ENCODE assay signal across 17 mouse cellular contexts in genomic region chr14:124576571-124576970, GRCm38 (mm10).
"Had no signal": no experiment of that assay in that cellular context is flagged by ENCODE, and none has a peak within 500 bp of the region (broad histone marks: within the 10 kb centered on the region; RNA-seq: fewer than 3 reads in every experiment).

No protein-coding gene starts in this region.

- H3K4me2 ChIP-seq: limb, embryonic 15.5 days; liver, embryonic 13.5 days; lung, embryonic 15.5 days; midbrain, embryonic 11.5 days; midbrain, embryonic 15.5 days; neural tube, embryonic 12.5 days had no signal

- H3K27ac ChIP-seq: kidney, postnatal 0 days; limb, embryonic 15.5 days; liver, embryonic 13.5 days; lung, embryonic 15.5 days; macrophage; midbrain, embryonic 15.5 days; neural tube, embryonic 12.5 days had no signal

- H3K36me3 ChIP-seq: limb, embryonic 15.5 days; liver, embryonic 13.5 days; lung, embryonic 15.5 days; midbrain, embryonic 15.5 days; neural tube, embryonic 12.5 days had no signal

- H3K9me3 ChIP-seq: limb, embryonic 15.5 days; liver, embryonic 13.5 days; lung, embryonic 15.5 days; midbrain, embryonic 15.5 days; neural tube, embryonic 12.5 days had no signal

- DNase-seq: kidney, adult 9 months; kidney, postnatal 4 days; liver, embryonic 13.5 days; liver, postnatal 0 days; lung, postnatal 14 days; spleen, adult 18-20 months; thymus, adult 18-20 months; thymus, postnatal 25 days had no signal

- H3K4me3 ChIP-seq: layer of hippocampus, adult 2 months; limb, embryonic 15.5 days; liver, embryonic 13.5 days; lung, embryonic 15.5 days; megakaryocyte, embryonic 14.5 days; midbrain, embryonic 15.5 days; neural tube, embryonic 12.5 days had no signal

- H3K27me3 ChIP-seq: limb, embryonic 15.5 days; liver, embryonic 13.5 days; lung, embryonic 15.5 days; megakaryocyte, embryonic 14.5 days; midbrain, embryonic 15.5 days; neural tube, embryonic 12.5 days had no signal

- H3K4me1 ChIP-seq: limb, embryonic 15.5 days; liver, embryonic 13.5 days; lung, embryonic 15.5 days; megakaryocyte, embryonic 14.5 days; midbrain, embryonic 15.5 days; neural tube, embryonic 12.5 days had no signal

- ATAC-seq: liver, postnatal 0 days; midbrain, embryonic 15.5 days had no signal

- H3K9ac ChIP-seq: limb, embryonic 15.5 days; liver, embryonic 13.5 days; liver, postnatal 0 days; lung, embryonic 15.5 days; midbrain, embryonic 15.5 days; neural tube, embryonic 12.5 days had no signal
